Mouse (Mus musculus) neural tube, embryonic 12.5 days (tissue): ENCODE results near the gene Erbb3. TPM values are rescaled to one million over a fixed set of nuclear protein-coding genes. Genes with fewer than 3 reads are reported as not detected.

Source experiments
- ATAC-seq: fragments of 200-750 bp; cut with Nextera tagmentation; 2 replicates; pipeline ENCODE4 v1.8.0; 2017; ENCODE audit warnings: low read depth, mild to moderate bottlenecking, moderate TSS enrichment, moderate library complexity; ENCODE audit not compliant: low FRiP score
- H3K27ac ChIP-seq: fragments of 300-500 bp; sonication (generic); 2 replicates; pipeline ENCODE4 v1.5.1; 2016
- H3K27me3 ChIP-seq: fragments of 300-500 bp; sonication (generic); replicated peaks from 2 replicates; pipeline ENCODE4 v1.6.1; 2016; ENCODE audit warnings: mild to moderate bottlenecking
- H3K36me3 ChIP-seq: fragments of 300-500 bp; sonication (generic); 2 replicates; pipeline ENCODE4 v1.6.1; 2016; ENCODE audit warnings: mild to moderate bottlenecking
- H3K4me1 ChIP-seq: fragments of 300-500 bp; sonication (generic); 2 replicates; pipeline ENCODE4 v1.6.1; 2016
- H3K4me2 ChIP-seq: fragments of 300-500 bp; sonication (generic); replicated peaks from 2 replicates; pipeline ENCODE4 v1.6.1; 2016; ENCODE audit warnings: mild to moderate bottlenecking
- H3K4me3 ChIP-seq: fragments of 300-500 bp; sonication (generic); 2 replicates; pipeline ENCODE4 v1.5.1; 2016
- H3K9ac ChIP-seq: fragments of 300-500 bp; sonication (generic); 2 replicates; pipeline ENCODE4 v1.6.1; 2016; ENCODE audit warnings: mild to moderate bottlenecking
- H3K9me3 ChIP-seq: fragments of 300-500 bp; sonication (generic); 2 replicates; pipeline ENCODE4 v1.6.1; 2016; ENCODE audit warnings: mild to moderate bottlenecking
- WGBS: fragments of 180-500 bp; shearing (Covaris S2); methylation state at CpG from one replicate; pipeline ENCODE4 v1.1.7; 2016; 5-methylcytosine and 5-hydroxymethylcytosine counted together
- polyA plus RNA-seq: library from polyadenylated mRNA; unstranded; fragments of >200 nt; fragmentation: Nextera tagmentation; extraction: Ambion mirVana; gene quantifications from 2 replicates; pipeline ENCODE4 v1.2.1, GENCODE M21; 2016

Gene Erbb3
- polyA plus RNA-seq, 1 experiment from 2014 or later: 16.0 TPM

DNA sequence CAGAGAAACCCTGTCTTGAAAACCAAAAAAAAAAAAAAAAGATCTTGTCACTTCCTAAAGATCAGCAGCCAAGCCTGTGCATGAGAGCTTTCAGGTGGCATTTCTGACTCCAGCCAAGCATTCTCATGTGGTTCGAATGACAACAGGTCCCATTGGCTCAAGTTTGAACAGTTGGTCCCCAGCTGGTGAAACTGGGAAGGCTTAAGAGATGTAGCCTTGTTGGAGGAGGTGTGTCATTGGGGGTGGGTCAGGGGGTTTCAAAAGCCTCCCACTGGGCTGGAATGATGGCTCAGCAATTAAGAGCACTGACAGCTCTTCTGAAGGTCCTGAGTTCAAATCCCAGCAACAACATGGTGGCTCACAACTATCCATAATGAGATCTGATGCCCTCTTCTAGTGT, 12.0 kb upstream of the Erbb3 start:
- ATAC-seq: no peak
- Histone ChIP-seq H3K4me3 (no peak overlapping the region), H3K4me2 (no peak overlapping the region), H3K9ac (no peak overlapping the region), H3K27me3 (no peaks in the 10 kb centered on the region), H3K9me3 (no peaks in the 10 kb centered on the region), H3K4me1 (no peaks in the 10 kb centered on the region), H3K27ac (no peak overlapping the region), H3K36me3 (no peaks in the 10 kb centered on the region)
- 95% methylated on average over 1 of the region's 1 CpGs for WGBS

DNA sequence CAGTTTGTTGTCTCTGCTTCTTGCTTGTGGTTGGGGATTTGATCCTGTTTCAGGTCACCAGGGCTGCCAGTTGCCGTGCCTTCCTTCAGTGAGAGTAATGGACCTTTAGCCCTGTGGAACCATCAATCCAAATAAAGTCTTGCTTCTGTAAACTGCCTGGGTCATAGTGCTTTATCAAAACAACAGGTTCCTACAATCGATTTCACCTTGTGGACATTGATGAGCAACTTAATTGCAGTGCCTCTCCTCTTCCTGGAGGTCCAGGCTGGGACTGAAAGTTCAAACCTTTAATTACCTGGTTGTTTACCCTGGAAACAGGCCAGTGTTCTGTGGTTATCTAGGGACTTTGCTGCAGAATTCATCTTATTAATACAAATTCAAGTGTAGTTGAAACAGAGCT, 9.0 kb upstream of the Erbb3 start:
- ATAC-seq: no peak
- H3K9ac ChIP-seq: no peak overlapping the region
- 76% methylated on average over 2 of the region's 2 CpGs for WGBS
- no peaks in the 10 kb centered on the region for H3K4me1 ChIP-seq
- H3K4me2 ChIP-seq: no peak overlapping the region
- H3K27ac ChIP-seq: no peak overlapping the region
- H3K36me3 ChIP-seq: no peaks in the 10 kb centered on the region
- no peaks in the 10 kb centered on the region for H3K9me3 ChIP-seq
- H3K4me3 ChIP-seq: no peak overlapping the region
- H3K27me3 ChIP-seq: no peaks in the 10 kb centered on the region

DNA sequence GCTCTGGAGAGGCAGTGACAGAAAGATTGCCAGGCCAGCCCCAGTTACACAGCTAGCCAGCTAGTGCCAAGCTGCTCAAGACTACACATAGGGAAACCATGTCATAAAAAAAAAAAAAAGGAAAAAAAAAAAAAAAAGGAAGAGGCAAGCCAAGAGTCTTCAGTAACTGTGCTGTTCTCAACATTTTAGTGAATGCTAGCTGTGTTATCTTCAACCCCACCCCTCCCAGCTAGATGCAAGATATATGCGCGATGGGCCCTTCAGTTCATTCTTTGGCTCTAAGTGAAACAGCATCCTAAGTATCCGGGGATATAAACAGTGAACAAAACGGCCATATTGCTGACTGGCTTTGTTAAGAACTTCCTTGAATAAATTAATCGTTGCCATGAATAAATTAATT, 3.3 kb upstream of the Erbb3 start:
- Histone ChIP-seq H3K27ac (no peak overlapping the region), H3K4me3 (no peak overlapping the region), H3K36me3 (no peaks in the 10 kb centered on the region), H3K4me1 (peaks cover 8% of the 10 kb centered on the region; the same call in 1 of the 2 replicates), H3K9me3 (no peaks in the 10 kb centered on the region), H3K9ac (no peak overlapping the region), H3K27me3 (peaks cover 21% of the 10 kb centered on the region), H3K4me2 (no peak overlapping the region)
- WGBS: 74% methylated on average over 5 of the region's 5 CpGs
- no peak for ATAC-seq

DNA sequence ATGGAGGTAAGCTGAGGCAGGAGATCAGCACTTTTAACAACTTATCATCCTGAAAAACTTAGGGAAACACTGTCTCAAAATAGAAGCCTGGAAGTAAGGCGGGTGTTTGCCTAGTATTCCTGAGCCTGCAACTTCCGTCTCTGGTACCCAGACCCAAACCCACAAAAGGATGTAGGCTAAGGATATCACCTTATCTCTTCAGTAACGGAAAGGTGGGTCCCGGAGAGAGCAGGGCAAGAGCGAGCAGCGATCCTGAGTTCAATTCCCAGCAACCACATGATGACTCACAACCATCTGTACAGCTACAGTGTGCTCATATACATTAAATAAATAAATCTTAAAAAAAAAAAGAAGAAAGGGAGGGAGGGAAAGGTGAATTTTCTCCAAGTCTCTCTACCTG, 2.0 kb upstream of the Erbb3 start:
- ATAC-seq: no peak
- H3K36me3 ChIP-seq: no peaks in the 10 kb centered on the region
- H3K4me3 ChIP-seq: no peak overlapping the region
- no peaks in the 10 kb centered on the region for H3K9me3 ChIP-seq
- WGBS: 88% methylated on average over 6 of the region's 6 CpGs
- peaks cover 35% of the 10 kb centered on the region for H3K27me3 ChIP-seq
- no peak overlapping the region for H3K27ac ChIP-seq
- no peak overlapping the region for H3K9ac ChIP-seq
- peaks cover 8% of the 10 kb centered on the region; the same call in 1 of the 2 replicates for H3K4me1 ChIP-seq
- no peak overlapping the region for H3K4me2 ChIP-seq

DNA sequence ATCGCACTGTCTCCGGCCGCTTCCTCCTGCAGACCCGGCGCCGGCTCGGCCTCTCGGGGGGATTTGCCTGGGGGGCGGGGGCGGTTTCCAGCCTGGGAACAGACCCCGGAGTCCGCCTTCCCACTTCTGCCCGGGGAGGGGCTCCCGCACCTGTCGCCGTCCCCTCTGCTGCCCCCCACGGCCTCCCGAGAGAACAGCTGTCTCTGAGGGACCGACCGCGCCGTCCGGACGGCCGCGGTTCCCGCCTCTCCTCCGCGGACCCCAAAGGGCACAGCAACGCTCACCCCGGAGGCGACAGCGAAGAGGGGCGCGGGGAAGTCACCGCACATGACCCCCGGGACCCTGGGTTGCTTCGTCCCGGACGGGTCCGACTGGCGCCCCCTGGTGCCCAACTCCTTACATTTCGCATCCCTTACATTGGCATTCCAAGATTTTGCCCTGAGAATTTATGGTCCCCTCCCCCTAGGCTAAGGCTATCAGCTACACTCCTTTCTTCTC, 790 bp upstream of the Erbb3 start:
- ATAC-seq: peak; percentile 64
- peaks cover 8% of the 10 kb centered on the region; the same call in 1 of the 2 replicates for H3K4me1 ChIP-seq
- no peaks in the 10 kb centered on the region for H3K9me3 ChIP-seq
- H3K4me3 ChIP-seq: peak overlapping the region; percentile 56
- no peaks in the 10 kb centered on the region for H3K36me3 ChIP-seq
- peak overlapping the region; percentile 51 for H3K9ac ChIP-seq
- under 1% methylated on average over 43 of the region's 43 CpGs for WGBS
- H3K4me2 ChIP-seq: peak overlapping the region; percentile 84
- peaks cover 44% of the 10 kb centered on the region for H3K27me3 ChIP-seq
- no peak overlapping the region for H3K27ac ChIP-seq

DNA sequence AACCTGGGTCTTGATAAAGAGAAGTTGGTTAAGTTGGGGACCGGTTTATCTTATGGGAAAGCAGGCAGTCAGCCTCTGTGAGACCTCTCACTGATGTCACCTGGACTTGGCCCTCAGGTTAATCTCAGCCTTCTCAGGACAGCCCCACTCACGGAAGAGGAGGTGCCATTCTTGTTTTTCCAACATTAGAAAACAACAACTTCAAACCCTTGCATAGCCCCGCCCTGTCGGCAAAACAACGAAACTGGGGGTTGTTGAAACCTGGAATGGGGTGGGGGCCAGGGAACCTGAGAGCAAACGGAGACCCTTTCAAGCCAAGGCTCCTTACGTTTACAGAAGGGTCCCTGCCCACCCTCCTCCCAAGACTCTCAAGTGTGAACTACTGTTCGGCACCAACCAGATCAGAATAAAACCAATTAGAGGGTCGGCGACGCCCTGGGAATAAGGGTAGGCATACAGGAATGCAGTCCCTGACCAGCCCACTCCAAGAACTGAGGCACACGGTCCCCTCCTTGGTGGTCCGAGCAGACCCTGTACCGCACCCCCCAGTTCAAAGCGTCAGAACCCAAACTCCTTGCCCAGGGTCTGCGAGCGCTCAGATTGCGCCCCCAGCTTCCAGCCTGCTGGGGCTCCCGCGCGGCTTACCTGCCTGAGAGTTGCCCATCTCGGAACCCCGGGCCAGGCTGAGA, 533 bp downstream of the Erbb3 start:
- Histone ChIP-seq H3K4me3 (peak overlapping the region; percentile 56), H3K27me3 (peaks cover 44% of the 10 kb centered on the region), H3K4me2 (peak overlapping the region; percentile 84), H3K4me1 (peaks cover 8% of the 10 kb centered on the region; the same call in 1 of the 2 replicates), H3K9ac (peak overlapping the region; percentile 51), H3K36me3 (no peaks in the 10 kb centered on the region), H3K27ac (no peak overlapping the region), H3K9me3 (no peaks in the 10 kb centered on the region)
- 1% methylated on average over 23 of the region's 23 CpGs for WGBS
- ATAC-seq: 0 out of 2 replicates have a peak, but pooled peaks have one; percentile 3

DNA sequence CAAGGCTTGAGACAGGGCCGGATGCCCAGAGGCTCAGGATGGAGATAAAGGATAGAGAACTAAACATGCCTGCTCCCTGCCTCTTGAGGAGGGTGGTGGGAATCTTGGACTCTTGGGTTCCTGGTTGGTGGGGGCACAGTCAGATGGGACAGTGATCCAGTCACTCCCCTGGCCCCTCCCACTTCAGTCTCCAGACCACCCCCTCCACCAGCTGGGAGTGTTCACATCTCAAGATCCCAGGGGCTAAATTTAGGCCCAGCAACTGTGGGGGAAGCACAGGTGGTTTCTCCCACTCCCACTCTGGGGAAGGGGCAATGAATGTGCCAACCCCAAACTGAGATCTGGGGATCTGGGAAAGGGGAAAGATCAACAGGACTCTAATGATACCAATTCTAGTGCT, 1.3 kb downstream of the Erbb3 start:
- no peaks in the 10 kb centered on the region for H3K9me3 ChIP-seq
- no peak overlapping the region for H3K9ac ChIP-seq
- peak overlapping the region; percentile 84 for H3K4me2 ChIP-seq
- H3K27me3 ChIP-seq: peaks cover 44% of the 10 kb centered on the region
- no peaks in the 10 kb centered on the region for H3K36me3 ChIP-seq
- H3K4me3 ChIP-seq: peak overlapping the region; percentile 56; the same call in 1 of the 2 replicates
- H3K4me1 ChIP-seq: peaks cover 8% of the 10 kb centered on the region; the same call in 1 of the 2 replicates
- ATAC-seq: no peak
- 36% methylated on average over 1 of the region's 1 CpGs for WGBS
- no peak overlapping the region for H3K27ac ChIP-seq

DNA sequence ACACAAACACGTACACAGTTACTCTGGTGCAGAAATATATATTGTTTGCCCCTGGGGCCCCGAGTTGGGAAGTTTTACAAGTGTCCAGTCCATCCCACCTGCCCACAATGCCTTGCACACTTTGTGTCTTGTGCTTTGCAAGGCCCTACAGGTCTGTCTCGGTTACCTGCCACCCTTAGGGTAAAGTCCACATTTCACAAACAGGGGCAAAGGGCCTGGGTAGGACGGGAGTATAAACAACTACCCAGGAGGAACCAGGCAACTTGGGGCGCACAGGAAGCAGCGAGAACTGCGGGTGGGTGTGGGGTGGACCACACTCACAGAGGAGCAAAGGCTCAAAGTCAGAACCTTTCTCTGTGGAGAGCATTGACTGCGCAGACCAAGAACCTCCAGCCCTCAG, 1.8 kb downstream of the Erbb3 start:
- Histone ChIP-seq H3K9ac (no peak overlapping the region), H3K9me3 (no peaks in the 10 kb centered on the region), H3K4me3 (no peak overlapping the region), H3K4me1 (peaks cover 8% of the 10 kb centered on the region; the same call in 1 of the 2 replicates), H3K36me3 (no peaks in the 10 kb centered on the region), H3K27ac (no peak overlapping the region), H3K27me3 (peaks cover 44% of the 10 kb centered on the region), H3K4me2 (peak overlapping the region; percentile 84)
- no peak for ATAC-seq
- WGBS: 56% methylated on average over 8 of the region's 8 CpGs

DNA sequence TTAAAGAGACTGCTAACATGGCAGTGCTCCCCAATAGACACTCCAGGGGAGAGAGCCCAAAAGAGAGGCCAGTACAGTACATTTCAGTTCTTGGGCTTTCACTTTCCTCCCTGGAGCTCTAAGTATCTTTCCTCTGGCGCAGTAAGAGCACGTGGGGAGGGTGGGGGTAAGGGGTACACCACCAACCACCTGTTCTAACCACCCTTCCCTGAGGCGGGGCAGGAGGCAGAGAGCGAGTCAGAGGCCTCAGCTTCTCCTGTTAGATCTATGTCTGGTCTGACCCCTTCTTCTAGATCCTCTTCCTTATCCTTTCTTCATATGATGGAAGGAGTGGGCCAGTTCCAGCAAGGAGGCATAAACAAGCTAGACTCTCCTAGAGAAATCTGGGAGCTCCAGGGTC, 2.3 kb downstream of the Erbb3 start:
- peaks cover 44% of the 10 kb centered on the region for H3K27me3 ChIP-seq
- WGBS: 48% methylated on average over 4 of the region's 4 CpGs

DNA sequence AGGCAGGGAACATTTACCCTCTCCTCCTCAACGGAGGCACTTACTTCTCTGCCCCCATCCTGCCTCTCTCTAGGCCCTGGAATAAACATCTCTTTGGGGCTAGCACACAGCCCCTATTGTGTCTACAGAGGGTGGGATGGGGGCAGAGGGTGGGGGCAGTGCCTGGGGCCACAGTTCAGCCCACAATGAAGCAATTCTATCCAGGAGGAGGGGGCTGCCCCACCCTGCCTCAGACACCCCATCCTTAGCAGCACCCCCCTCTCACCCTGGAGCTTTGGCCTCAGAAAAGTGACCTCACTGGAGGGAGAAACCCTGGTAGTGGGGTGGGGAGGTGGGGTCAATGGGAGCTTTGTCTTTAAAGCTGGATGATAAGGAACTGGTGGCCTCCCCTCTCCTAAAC, 2.9 kb downstream of the Erbb3 start:
- 8% methylated on average over 1 of the region's 1 CpGs for WGBS
- Histone ChIP-seq H3K4me1 (peaks cover 8% of the 10 kb centered on the region; the same call in 1 of the 2 replicates), H3K4me2 (0 out of 2 replicates have a peak overlapping the region, but pooled peaks have one; percentile 84), H3K4me3 (no peak overlapping the region), H3K9me3 (no peaks in the 10 kb centered on the region), H3K27ac (no peak overlapping the region), H3K9ac (no peak overlapping the region), H3K36me3 (no peaks in the 10 kb centered on the region), H3K27me3 (peaks cover 44% of the 10 kb centered on the region)
- no peak for ATAC-seq

More for the DNA sequence above, 2.3 kb downstream of the Erbb3 start:
- Histone ChIP-seq H3K9ac (no peak overlapping the region), H3K4me1 (peaks cover 8% of the 10 kb centered on the region; the same call in 1 of the 2 replicates), H3K4me2 (peak overlapping the region; percentile 84), H3K4me3 (no peak overlapping the region), H3K9me3 (no peaks in the 10 kb centered on the region), H3K27ac (no peak overlapping the region), H3K36me3 (no peaks in the 10 kb centered on the region)
- no peak for ATAC-seq

DNA sequence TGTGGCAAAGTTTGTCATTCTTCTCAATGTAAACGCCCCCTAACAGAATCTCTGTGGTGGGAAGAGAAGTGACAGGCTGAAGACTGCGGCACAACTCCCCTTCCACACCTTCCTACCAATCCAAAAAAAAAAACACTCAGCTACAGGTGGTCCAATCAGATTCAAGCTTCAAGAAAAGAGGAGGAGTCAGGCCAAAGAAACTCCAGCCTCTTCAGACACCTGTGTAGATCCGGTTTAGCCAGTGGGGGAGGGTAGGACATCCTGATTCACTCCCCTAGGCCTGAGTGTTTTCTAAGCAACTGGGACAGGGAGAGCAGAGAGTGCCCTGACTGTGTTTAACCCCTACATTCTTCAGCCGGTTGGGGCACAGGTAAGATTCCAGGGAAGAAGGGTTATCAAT, 5.1 kb downstream of the Erbb3 start:
- H3K27ac ChIP-seq: no peak overlapping the region
- no peaks in the 10 kb centered on the region for H3K36me3 ChIP-seq
- no peak overlapping the region for H3K9ac ChIP-seq
- WGBS: 10% methylated on average over 4 of the region's 4 CpGs
- no peak overlapping the region for H3K4me2 ChIP-seq
- H3K4me1 ChIP-seq: peaks cover 4% of the 10 kb centered on the region; the same call in 1 of the 2 replicates
- H3K9me3 ChIP-seq: no peaks in the 10 kb centered on the region
- peaks cover 38% of the 10 kb centered on the region for H3K27me3 ChIP-seq
- no peak for ATAC-seq
- H3K4me3 ChIP-seq: no peak overlapping the region

DNA sequence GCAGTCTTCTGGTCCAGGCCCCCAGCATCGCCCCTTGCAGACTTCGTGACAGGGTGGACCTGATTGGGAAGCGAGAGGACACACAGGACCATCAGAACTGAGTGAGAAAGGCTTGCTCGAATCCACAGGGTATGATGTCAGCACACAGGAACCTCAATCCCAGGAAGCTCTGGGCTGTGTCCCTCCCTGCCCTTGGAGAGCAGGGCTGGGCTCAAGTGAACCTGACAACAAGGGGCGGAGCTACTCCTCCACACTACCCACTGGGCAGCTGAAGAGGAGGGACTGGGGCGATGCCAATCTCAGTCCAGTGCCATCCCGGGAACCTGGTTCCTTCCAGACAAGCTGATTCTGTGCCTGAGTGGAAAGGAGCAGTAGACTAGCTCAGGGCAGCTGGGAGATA, 5.8 kb downstream of the Erbb3 start:
- Histone ChIP-seq H3K27me3 (peaks cover 31% of the 10 kb centered on the region), H3K4me3 (no peak overlapping the region), H3K27ac (no peak overlapping the region), H3K9me3 (no peaks in the 10 kb centered on the region), H3K4me2 (no peak overlapping the region), H3K4me1 (no peaks in the 10 kb centered on the region), H3K9ac (no peak overlapping the region), H3K36me3 (no peaks in the 10 kb centered on the region)
- WGBS: 24% methylated on average over 7 of the region's 7 CpGs
- no peak for ATAC-seq

DNA sequence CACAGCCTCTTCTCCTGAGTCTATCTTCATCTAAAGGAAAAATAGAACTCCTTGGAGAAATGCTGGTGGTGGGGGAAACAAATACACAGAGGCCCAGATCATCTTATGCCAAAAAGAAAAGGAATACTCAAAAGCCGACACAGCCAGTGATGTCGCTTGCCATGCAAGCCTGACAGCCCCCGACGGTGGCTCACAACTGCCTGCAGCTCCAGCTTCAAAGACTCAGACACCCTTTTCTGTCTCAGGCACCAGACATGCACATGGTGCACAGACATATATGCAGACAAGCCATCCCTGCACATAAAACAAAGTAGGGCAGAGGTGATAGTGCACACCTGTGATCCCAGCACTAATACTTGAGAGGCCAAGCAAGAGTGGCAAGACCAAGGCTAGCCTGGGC, 9.7 kb downstream of the Erbb3 start:
- H3K9me3 ChIP-seq: no peaks in the 10 kb centered on the region
- H3K36me3 ChIP-seq: no peaks in the 10 kb centered on the region
- no peaks in the 10 kb centered on the region; the same call in 1 of the 2 replicates for H3K27me3 ChIP-seq
- H3K27ac ChIP-seq: no peak overlapping the region
- no peak overlapping the region for H3K9ac ChIP-seq
- ATAC-seq: no peak
- H3K4me3 ChIP-seq: no peak overlapping the region
- H3K4me1 ChIP-seq: no peaks in the 10 kb centered on the region
- 88% methylated on average over 4 of the region's 4 CpGs for WGBS
- H3K4me2 ChIP-seq: no peak overlapping the region
